Mouse (Mus musculus): ENCODE results near the gene 1700109H08Rik. TPM values are rescaled to one million over a fixed set of nuclear protein-coding genes. Genes with fewer than 3 reads are reported as not detected.

The 1700109H08Rik gene
- polyA plus RNA-seq, 1 experiment: 0.02 TPM

- H3K4me1 ChIP-seq (ENCODE audit: control insufficient read depth): peaks cover 37% of the 10 kb centered on the region
- H3K4me3 ChIP-seq (replicated peaks): no peak overlapping the region
Observed at GRCm38 (mm10) chr5:3541871-3542270, 29.5 kb upstream of the 1700109H08Rik start.

GRCm38 (mm10) chr5:3543629-3544479, 27.5 kb upstream of the 1700109H08Rik start, which contains the start of gene Fam133b:
Fam133b (plus strand) TSS chr5:3543833.
- no peaks in the 10 kb centered on the region for H3K9me3 ChIP-seq (ENCODE audit: control insufficient read depth, low read length)
- peak within 1 kb of the TSS; percentile 84 for H3K4me3 ChIP-seq (replicated peaks)
- TF ChIP-seq TAL1 (IDR thresholded peaks at IDR 0.05; ENCODE audit: low read length): no peak
- no peaks in the 10 kb centered on the region for H3K27me3 ChIP-seq (ENCODE audit: control insufficient read depth)
- peaks cover 39% of the 10 kb centered on the region for H3K4me1 ChIP-seq (ENCODE audit: control insufficient read depth)
- H3K36me3 ChIP-seq (ENCODE audit: control insufficient read depth): peaks cover 18% of the 10 kb centered on the region

More at GRCm38 (mm10) chr5:3541871-3542270, 29.5 kb upstream of the 1700109H08Rik start:
- Histone ChIP-seq H3K9me3 (ENCODE audit: control insufficient read depth, low read length) (no peaks in the 10 kb centered on the region), H3K27me3 (ENCODE audit: control insufficient read depth) (no peaks in the 10 kb centered on the region), H3K36me3 (ENCODE audit: control insufficient read depth) (peaks cover 11% of the 10 kb centered on the region)
- TF ChIP-seq GATA1 (IDR thresholded peaks at IDR 0.05; ENCODE audit: low read length) (no peak), TAL1 (IDR thresholded peaks at IDR 0.05; ENCODE audit: low read length) (no peak)

- peaks cover 40% of the 10 kb centered on the region for H3K4me1 ChIP-seq (ENCODE audit: control insufficient read depth)
- H3K4me3 ChIP-seq (replicated peaks): peak overlapping the region; percentile 84
- no peak for TF ChIP-seq GATA1 (IDR thresholded peaks at IDR 0.05; ENCODE audit: low read length)
- TF ChIP-seq TAL1 (IDR thresholded peaks at IDR 0.05; ENCODE audit: low read length): no peak
Observed at GRCm38 (mm10) chr5:3544480-3544769, 26.9 kb upstream of the 1700109H08Rik start.

GRCm38 (mm10) chr5:3546226-3546625, 25.1 kb upstream of the 1700109H08Rik start:
- Histone ChIP-seq H3K9me3 (ENCODE audit: control insufficient read depth, low read length) (no peaks in the 10 kb centered on the region), H3K4me1 (ENCODE audit: control insufficient read depth) (peaks cover 42% of the 10 kb centered on the region), H3K27me3 (ENCODE audit: control insufficient read depth) (no peaks in the 10 kb centered on the region), H3K4me3 (replicated peaks) (no peak overlapping the region), H3K36me3 (ENCODE audit: control insufficient read depth) (peaks cover 23% of the 10 kb centered on the region)
- TF ChIP-seq TAL1 (IDR thresholded peaks at IDR 0.05; ENCODE audit: low read length) (no peak), GATA1 (IDR thresholded peaks at IDR 0.05; ENCODE audit: low read length) (no peak)

More at GRCm38 (mm10) chr5:3544480-3544769, 26.9 kb upstream of the 1700109H08Rik start:
- Histone ChIP-seq H3K36me3 (ENCODE audit: control insufficient read depth) (peaks cover 20% of the 10 kb centered on the region), H3K27me3 (ENCODE audit: control insufficient read depth) (no peaks in the 10 kb centered on the region), H3K9me3 (ENCODE audit: control insufficient read depth, low read length) (no peaks in the 10 kb centered on the region)

GRCm38 (mm10) chr5:3551481-3551880, 19.9 kb upstream of the 1700109H08Rik start:
- TF ChIP-seq TAL1 (IDR thresholded peaks at IDR 0.05; ENCODE audit: low read length) (no peak), GATA1 (IDR thresholded peaks at IDR 0.05; ENCODE audit: low read length) (no peak)
- H3K36me3 ChIP-seq (ENCODE audit: control insufficient read depth): peaks cover 37% of the 10 kb centered on the region

GRCm38 (mm10) chr5:3554198-3554597, 17.2 kb upstream of the 1700109H08Rik start:
- peaks cover 50% of the 10 kb centered on the region for H3K36me3 ChIP-seq (ENCODE audit: control insufficient read depth)

More at GRCm38 (mm10) chr5:3551481-3551880, 19.9 kb upstream of the 1700109H08Rik start:
- no peaks in the 10 kb centered on the region for H3K27me3 ChIP-seq (ENCODE audit: control insufficient read depth)
- H3K4me3 ChIP-seq (replicated peaks): no peak overlapping the region
- H3K9me3 ChIP-seq (ENCODE audit: control insufficient read depth, low read length): no peaks in the 10 kb centered on the region
- peaks cover 6% of the 10 kb centered on the region; the same call in 1 of the 2 replicates for H3K4me1 ChIP-seq (ENCODE audit: control insufficient read depth)

GRCm38 (mm10) chr5:3574825-3575224, 3.5 kb downstream of the 1700109H08Rik start:
- no peaks in the 10 kb centered on the region for H3K4me1 ChIP-seq (ENCODE audit: control insufficient read depth)
- no peak overlapping the region for H3K4me3 ChIP-seq (replicated peaks)
- no peak for TF ChIP-seq TAL1 (IDR thresholded peaks at IDR 0.05; ENCODE audit: low read length)
- TF ChIP-seq GATA1 (IDR thresholded peaks at IDR 0.05; ENCODE audit: low read length): no peak
- H3K9me3 ChIP-seq (ENCODE audit: control insufficient read depth, low read length): peaks cover 3% of the 10 kb centered on the region; the same call in 1 of the 2 replicates
- H3K36me3 ChIP-seq (ENCODE audit: control insufficient read depth): peaks cover 98% of the 10 kb centered on the region
- no peaks in the 10 kb centered on the region for H3K27me3 ChIP-seq (ENCODE audit: control insufficient read depth)

More at GRCm38 (mm10) chr5:3554198-3554597, 17.2 kb upstream of the 1700109H08Rik start:
- Histone ChIP-seq H3K4me1 (ENCODE audit: control insufficient read depth) (peaks cover 3% of the 10 kb centered on the region; the same call in 1 of the 2 replicates), H3K27me3 (ENCODE audit: control insufficient read depth) (no peaks in the 10 kb centered on the region), H3K9me3 (ENCODE audit: control insufficient read depth, low read length) (no peaks in the 10 kb centered on the region), H3K4me3 (replicated peaks) (no peak overlapping the region)
- TF ChIP-seq GATA1 (IDR thresholded peaks at IDR 0.05; ENCODE audit: low read length): no peak
- TF ChIP-seq TAL1 (IDR thresholded peaks at IDR 0.05; ENCODE audit: low read length): no peak

- Histone ChIP-seq H3K4me1 (ENCODE audit: control insufficient read depth) (no peaks in the 10 kb centered on the region), H3K36me3 (ENCODE audit: control insufficient read depth) (peaks cover 98% of the 10 kb centered on the region), H3K27me3 (ENCODE audit: control insufficient read depth) (no peaks in the 10 kb centered on the region), H3K9me3 (ENCODE audit: control insufficient read depth, low read length) (peaks cover 3% of the 10 kb centered on the region; the same call in 1 of the 2 replicates), H3K4me3 (replicated peaks) (no peak overlapping the region)
- no peak for TF ChIP-seq TAL1 (IDR thresholded peaks at IDR 0.05; ENCODE audit: low read length)
- no peak for TF ChIP-seq GATA1 (IDR thresholded peaks at IDR 0.05; ENCODE audit: low read length)
Observed at GRCm38 (mm10) chr5:3577939-3578338, 6.6 kb downstream of the 1700109H08Rik start.

- Histone ChIP-seq H3K9me3 (ENCODE audit: control insufficient read depth, low read length) (peaks cover 3% of the 10 kb centered on the region; the same call in 1 of the 2 replicates), H3K4me1 (ENCODE audit: control insufficient read depth) (no peaks in the 10 kb centered on the region), H3K4me3 (replicated peaks) (no peak overlapping the region), H3K36me3 (ENCODE audit: control insufficient read depth) (peaks cover 98% of the 10 kb centered on the region), H3K27me3 (ENCODE audit: control insufficient read depth) (no peaks in the 10 kb centered on the region)
- TF ChIP-seq GATA1 (IDR thresholded peaks at IDR 0.05; ENCODE audit: low read length): no peak
- no peak for TF ChIP-seq TAL1 (IDR thresholded peaks at IDR 0.05; ENCODE audit: low read length)
Observed at GRCm38 (mm10) chr5:3579066-3579465, 7.7 kb downstream of the 1700109H08Rik start.

Measured in erythroblast, embryonic 14.5 days (primary cell).